Comparison of ENCODE assay signal across 8 mouse cellular contexts in the genomic region with DNA sequence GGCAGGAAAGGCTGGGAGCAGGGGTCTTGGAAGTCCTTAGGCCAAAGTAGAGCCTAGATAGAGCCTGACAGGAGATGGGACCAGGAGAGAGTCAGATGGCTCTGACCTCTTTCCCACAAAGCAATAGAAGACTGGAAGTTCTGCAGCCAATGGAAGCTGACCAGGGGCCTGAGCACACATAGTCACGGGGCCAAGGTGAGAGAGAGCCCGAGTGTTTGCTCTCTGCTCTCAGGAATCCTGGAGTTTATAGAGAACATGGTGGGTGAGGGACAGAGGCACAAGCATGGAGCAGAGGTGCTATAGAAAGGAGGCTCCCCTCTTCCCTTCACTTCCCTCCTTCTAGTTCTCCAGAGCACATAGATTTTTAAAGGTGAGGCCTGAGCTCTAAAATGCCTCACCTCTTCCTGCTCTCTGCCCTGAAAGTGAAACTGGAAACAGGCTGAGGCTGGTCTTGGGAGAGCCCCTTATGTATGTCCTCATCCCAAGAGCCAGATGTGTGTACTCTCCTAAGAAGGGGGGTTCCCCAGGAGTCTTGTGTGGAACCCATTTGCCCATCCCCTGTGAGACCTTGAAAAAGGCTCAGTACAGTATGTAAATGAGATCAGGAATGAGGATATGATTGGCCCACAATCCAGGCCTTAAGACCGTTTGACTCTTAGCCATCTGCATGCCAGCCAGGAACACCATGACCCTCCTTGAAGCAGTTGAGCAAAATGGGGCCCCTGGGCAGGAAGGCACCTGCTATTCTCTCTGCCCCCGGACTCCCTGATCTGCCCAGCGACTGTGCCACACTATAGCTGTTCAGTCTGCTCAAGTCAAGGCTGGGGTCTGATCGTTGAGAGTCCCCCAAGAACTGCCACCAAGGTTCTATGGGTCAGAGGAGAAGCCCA. TPM values are rescaled to one million over a fixed set of nuclear protein-coding genes. Genes with fewer than 3 reads are reported as not detected.
DNase-seq lines count a peak whose midpoint lies in the region; ATAC-seq and TF ChIP-seq lines count a peak whose summit lies in the region.

No protein-coding gene starts in this region.

- H3K9ac ChIP-seq in kidney, postnatal 0 days (ENCODE audit: low read depth, low read length) = no peak overlapping the region
- peak overlapping the region; percentile 12; the same call in 1 of the 2 replicates for H3K9ac ChIP-seq in hindbrain, embryonic 14.5 days
- no peak overlapping the region for H3K9ac ChIP-seq in midbrain, postnatal 0 days (replicated peaks; ENCODE audit: low read length, poor library complexity, severe bottlenecking)

- no peak overlapping the region for H3K4me3 ChIP-seq in kidney, postnatal 0 days (replicated peaks; ENCODE audit: low read depth, low read length)
- H3K4me3 ChIP-seq in cortical plate, adult 2 months (ENCODE audit: insufficient read depth, low read length) = no peak overlapping the region
- H3K4me3 ChIP-seq in hindbrain, embryonic 14.5 days (replicated peaks; ENCODE audit: low read length) = no peak overlapping the region
- no peak overlapping the region for H3K4me3 ChIP-seq in midbrain, postnatal 0 days (ENCODE audit: low read depth, low read length)

- no peak for TF ChIP-seq CTCF in kidney, postnatal 0 days (IDR thresholded peaks at IDR 0.05; ENCODE audit: low read depth)
- no peak for TF ChIP-seq CTCF in cortical plate, adult 2 months (IDR thresholded peaks at IDR 0.05; ENCODE audit: extremely low read depth, insufficient read depth, low read length)
- no peak for TF ChIP-seq CTCF in midbrain, postnatal 0 days (IDR thresholded peaks at IDR 0.05)

- H3K27ac ChIP-seq in kidney, postnatal 0 days = peak overlapping the region; percentile 48
- H3K27ac ChIP-seq in cortical plate, adult 2 months (ENCODE audit: insufficient read depth, low read length) = peak overlapping the region; percentile 1
- H3K27ac ChIP-seq in hindbrain, embryonic 14.5 days = peak overlapping the region; percentile 72
- peak overlapping the region; percentile 69 for H3K27ac ChIP-seq in midbrain, postnatal 0 days (ENCODE audit: low read depth, low read length)

- no peak overlapping the region for H3K4me2 ChIP-seq in kidney, postnatal 0 days (ENCODE audit: low read length)
- H3K4me2 ChIP-seq in hindbrain, embryonic 14.5 days (replicated peaks) = no peak overlapping the region
- H3K4me2 ChIP-seq in midbrain, postnatal 0 days (ENCODE audit: low read depth, low read length, poor library complexity, severe bottlenecking) = no peak overlapping the region

- 61% methylated on average over 6 of the region's 6 CpGs for WGBS in kidney, postnatal 0 days
- WGBS in hindbrain, embryonic 14.5 days = 77% methylated on average over 6 of the region's 6 CpGs
- 75% methylated on average over 6 of the region's 6 CpGs for WGBS in midbrain, postnatal 0 days

- H3K4me1 ChIP-seq in kidney, postnatal 0 days (replicated peaks; ENCODE audit: insufficient read depth, low read length) = peaks cover 19% of the 10 kb centered on the region
- peaks cover 17% of the 10 kb centered on the region for H3K4me1 ChIP-seq in cortical plate, adult 2 months (ENCODE audit: control insufficient read depth, insufficient read depth, low read length)
- peaks cover 22% of the 10 kb centered on the region for H3K4me1 ChIP-seq in hindbrain, embryonic 14.5 days (replicated peaks; ENCODE audit: control insufficient read depth, insufficient read depth, low read length)
- peaks cover 19% of the 10 kb centered on the region; the same call in 1 of the 2 replicates for H3K4me1 ChIP-seq in midbrain, postnatal 0 days (ENCODE audit: insufficient read depth, low read length)

- no peaks in the 10 kb centered on the region for H3K36me3 ChIP-seq in kidney, postnatal 0 days (ENCODE audit: insufficient read depth, low read length)
- no peaks in the 10 kb centered on the region for H3K36me3 ChIP-seq in hindbrain, embryonic 14.5 days (replicated peaks; ENCODE audit: control insufficient read depth, insufficient read depth)
- H3K36me3 ChIP-seq in midbrain, postnatal 0 days (ENCODE audit: insufficient read depth, low read length) = no peaks in the 10 kb centered on the region

- no peaks in the 10 kb centered on the region for H3K27me3 ChIP-seq in kidney, postnatal 0 days (ENCODE audit: insufficient read depth, low read length)
- H3K27me3 ChIP-seq in hindbrain, embryonic 14.5 days (ENCODE audit: control insufficient read depth, insufficient read depth, low read length) = no peaks in the 10 kb centered on the region
- no peaks in the 10 kb centered on the region for H3K27me3 ChIP-seq in midbrain, postnatal 0 days (ENCODE audit: insufficient read depth, low read length)

- DNase-seq in kidney, postnatal 0 days (ENCODE audit: low spot score) = no peak
- DNase-seq in kidney, postnatal 4 days = no peak
- DNase-seq in hindbrain, embryonic 14.5 days (ENCODE audit: low spot score) = no peak
- DNase-seq in midbrain, postnatal 0 days (ENCODE audit: low spot score) = no peak
- DNase-seq in adrenal gland, adult 18-20 months (ENCODE audit: low spot score in 2 of 2) = no peak
- no peak for DNase-seq in gastrocnemius, postnatal 25 days
- DNase-seq in thymus, postnatal 14 days = no peak

- no peak for ATAC-seq in kidney, postnatal 0 days (replicated peaks; ENCODE audit: low FRiP score, low read depth)
- ATAC-seq in hindbrain, embryonic 14.5 days (ENCODE audit: low FRiP score) = no peak
- ATAC-seq in midbrain, postnatal 0 days (ENCODE audit: low FRiP score) = no peak

- no peak for TF ChIP-seq POLR2A in cortical plate, adult 2 months (IDR thresholded peaks at IDR 0.05; ENCODE audit: extremely low read depth, insufficient read depth, low read length)

- H3K9me3 ChIP-seq in kidney, postnatal 0 days (replicated peaks; ENCODE audit: low read length) = no peaks in the 10 kb centered on the region
- no peaks in the 10 kb centered on the region for H3K9me3 ChIP-seq in hindbrain, embryonic 14.5 days (ENCODE audit: control insufficient read depth, low read length)
- H3K9me3 ChIP-seq in midbrain, postnatal 0 days (ENCODE audit: low read length) = no peaks in the 10 kb centered on the region

RNA-seq across cellular contexts. Expression of a gene that starts 25.4 kb away (rescaled TPM):
- 52.1 and 57.9 TPM in 2 replicates for polyA plus RNA-seq in kidney, postnatal 0 days (2015; fragmentation: Nextera tagmentation; extraction: Ambion mirVana)
- polyA plus RNA-seq in cortical plate, adult 2 months (2012; rRNA removed) = 35.7 and 37.1 TPM in 2 replicates
- polyA plus RNA-seq in hindbrain, embryonic 14.5 days (2014; fragmentation: Nextera tagmentation; extraction: Ambion mirVana) = 64.5 and 65.5 TPM in 2 replicates
- total RNA-seq in midbrain, postnatal 0 days (2014; rRNA removed) = 171 and 191 TPM in 2 replicates
- polyA plus RNA-seq in midbrain, postnatal 0 days (2015; fragmentation: Nextera tagmentation; extraction: Ambion mirVana) = 74.2 and 86.2 TPM in 2 replicates
- total RNA-seq in adrenal gland, adult 18-20 months (2021) = 10 to 100 TPM; 61.0 to 61.4 TPM
- total RNA-seq in gastrocnemius, postnatal 25 days (2021) = 10 to 100 TPM; 22.0 to 24.0 TPM

Comparison
In these comparisons a context has a peak if more than half of its experiments do, and no peak if none do; other contexts are left out.
1. H3K27ac ChIP-seq: peak in every context shown above with its lines; median percentile 72 in hindbrain, embryonic 14.5 days; 69 in midbrain, postnatal 0 days; 48 in kidney, postnatal 0 days; 1 in cortical plate, adult 2 months.